Mouse (Mus musculus): ENCODE results near the gene Dcbld1.

GRCm38 (mm10) chr10:52253426-52253825 lies 20.0 kb downstream of the Dcbld1 start:
- TF ChIP-seq GATA1 (IDR thresholded peaks at IDR 0.05; ENCODE audit: low read length) (no peak), TAL1 (IDR thresholded peaks at IDR 0.05; ENCODE audit: low read length) (no peak)
